Mouse (Mus musculus): ENCODE results near the gene Flrt1. TPM values are rescaled to one million over a fixed set of nuclear protein-coding genes. Genes with fewer than 3 reads are reported as not detected.

The Flrt1 gene
- total RNA-seq, 2 experiments from 2014 or later = 1.8 to 2.1 TPM

DNA sequence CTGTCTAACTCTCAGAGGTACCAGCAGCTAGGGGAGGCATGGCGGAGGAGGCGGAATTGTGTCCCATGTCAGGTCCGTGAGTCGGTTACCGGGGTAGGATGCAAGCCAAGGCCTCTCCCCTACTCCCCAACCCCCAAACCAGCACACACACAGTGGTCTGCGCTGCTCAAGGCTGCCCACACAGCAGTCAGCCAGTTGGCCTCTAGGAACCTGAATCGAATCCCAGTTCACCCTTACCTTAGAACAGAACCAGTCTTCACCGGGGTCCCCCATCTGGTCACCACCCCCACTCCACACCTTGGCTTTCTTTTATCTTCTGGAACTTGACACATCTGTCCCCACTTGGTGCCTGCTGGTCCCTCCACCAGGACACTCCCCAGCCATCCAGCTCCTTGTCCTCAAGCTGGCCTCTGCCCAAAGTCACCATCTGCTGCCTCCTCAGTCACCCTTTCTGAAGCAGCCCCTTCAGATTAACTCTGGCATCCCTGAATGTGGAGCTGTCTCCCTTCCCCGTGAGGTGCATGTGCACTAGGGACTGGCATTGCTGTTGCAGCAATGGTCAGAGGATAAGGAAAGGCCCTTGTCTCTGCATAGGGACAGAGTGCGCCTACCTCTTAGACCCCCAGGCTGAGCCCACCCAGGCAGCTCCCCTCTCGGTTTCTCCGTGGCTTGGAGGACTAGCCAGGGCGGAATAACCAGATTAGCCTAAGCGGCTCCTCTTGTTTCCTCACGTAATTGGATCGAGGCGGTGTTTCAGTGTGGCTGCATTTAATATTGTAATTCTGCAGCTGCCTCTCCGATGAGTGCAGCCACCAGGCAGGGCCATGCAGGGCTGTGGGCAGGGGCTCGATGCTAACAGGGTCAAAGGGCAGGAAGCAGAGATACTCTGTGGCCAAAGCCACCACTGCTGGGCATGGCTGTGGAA is 23.3 kb upstream of the Flrt1 start:
- no peak for DNase-seq

DNA sequence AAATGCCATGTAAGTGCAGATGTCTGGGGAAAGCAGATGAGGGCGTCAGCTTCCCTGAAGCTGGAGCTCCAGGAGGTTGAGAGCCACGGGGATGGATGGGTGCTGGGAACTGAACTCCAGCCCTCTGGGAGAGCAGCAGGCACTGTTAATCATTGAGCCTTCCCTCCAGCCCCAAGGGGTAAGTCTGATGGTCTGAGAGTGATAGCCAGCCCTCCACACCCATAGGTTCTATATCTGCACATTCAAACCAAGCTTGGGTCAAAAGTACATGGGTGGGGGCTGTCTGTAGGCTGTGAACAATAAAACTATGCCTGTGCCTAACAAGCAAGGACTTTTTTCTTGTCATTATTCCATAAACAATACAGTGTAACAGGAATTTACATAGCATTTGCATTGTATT is 21.4 kb upstream of the Flrt1 start:
- DNase-seq = no peak

DNA sequence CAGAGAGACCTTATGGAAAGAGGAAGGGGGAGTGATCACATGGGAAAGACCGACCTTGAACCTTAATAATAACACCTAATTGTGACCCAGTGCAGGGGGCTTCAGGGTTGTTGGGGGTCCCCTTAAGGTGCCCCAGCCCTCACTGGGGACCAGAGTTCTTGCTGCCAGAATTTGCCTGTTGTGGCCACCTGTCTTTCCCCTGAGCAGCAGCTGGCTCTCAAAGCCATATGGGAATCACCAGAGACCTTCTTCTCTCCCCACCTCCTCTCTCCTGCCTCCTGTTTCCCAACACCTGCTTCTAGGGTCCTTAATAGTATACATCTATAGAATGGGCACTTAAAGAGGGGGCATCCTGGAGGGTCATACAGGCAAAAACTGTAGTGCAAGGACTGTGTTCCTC is 20.7 kb upstream of the Flrt1 start:
- DNase-seq = no peak

DNA sequence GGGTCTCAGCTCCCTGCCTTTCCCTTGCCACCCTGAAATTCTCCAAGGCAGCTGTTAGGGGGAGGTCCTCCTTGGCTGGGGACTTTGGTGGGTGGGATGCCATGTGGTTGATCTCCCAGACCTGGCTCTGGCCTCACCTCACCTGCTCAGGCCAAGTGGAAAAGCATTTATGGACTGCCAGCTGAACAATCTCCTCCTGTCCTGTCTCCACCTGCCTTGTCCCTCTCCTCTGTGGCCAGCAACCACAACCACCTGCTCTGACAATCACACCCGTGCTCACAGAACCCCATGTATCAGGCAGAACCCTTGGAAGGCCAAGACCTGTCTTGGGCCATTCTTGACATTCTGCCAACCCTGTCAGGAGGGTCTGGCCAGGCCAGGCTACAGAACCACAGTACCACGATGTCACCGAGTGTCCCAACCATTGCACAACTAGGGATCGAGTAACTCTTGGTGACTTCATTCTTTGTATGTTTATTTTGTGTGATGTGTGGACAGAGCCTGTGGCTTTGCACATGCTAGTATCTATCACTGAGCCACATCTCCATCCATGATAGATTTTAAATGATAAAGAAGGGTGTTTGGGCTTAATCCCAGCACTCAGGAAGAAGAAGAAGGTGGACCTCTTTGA is 20.1 kb upstream of the Flrt1 start:
- DNase-seq = no peak

DNA sequence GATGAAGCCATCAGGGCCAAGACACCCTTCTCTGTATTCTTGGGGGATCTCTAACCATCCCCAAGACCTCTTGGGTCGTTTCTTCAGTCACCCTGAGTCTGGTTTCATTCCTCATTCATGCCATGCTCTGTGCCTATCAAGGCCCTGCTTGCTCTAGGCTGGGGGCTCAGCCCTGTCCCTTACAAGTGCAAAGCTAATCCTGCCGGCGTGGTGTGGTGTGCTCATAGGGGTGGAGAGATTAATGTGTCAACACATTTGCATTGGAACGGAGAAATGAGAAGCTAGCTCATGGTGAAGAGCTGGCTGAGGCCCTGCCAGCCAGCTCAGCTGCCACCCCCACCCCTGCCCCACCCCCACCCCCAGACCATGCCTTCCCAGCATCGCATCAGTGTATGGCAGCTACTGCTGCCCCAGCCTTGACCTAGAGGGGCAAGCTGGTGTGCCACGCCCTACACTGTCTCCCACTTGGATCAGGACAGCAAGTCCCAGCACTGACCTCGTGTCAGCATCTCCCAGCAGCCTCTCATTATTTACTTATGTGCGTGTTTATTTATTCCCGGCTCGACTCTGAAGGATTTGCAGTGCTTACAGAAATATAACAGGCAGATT is 17.3 kb upstream of the Flrt1 start:
- DNase-seq = peak; percentile 42

DNA sequence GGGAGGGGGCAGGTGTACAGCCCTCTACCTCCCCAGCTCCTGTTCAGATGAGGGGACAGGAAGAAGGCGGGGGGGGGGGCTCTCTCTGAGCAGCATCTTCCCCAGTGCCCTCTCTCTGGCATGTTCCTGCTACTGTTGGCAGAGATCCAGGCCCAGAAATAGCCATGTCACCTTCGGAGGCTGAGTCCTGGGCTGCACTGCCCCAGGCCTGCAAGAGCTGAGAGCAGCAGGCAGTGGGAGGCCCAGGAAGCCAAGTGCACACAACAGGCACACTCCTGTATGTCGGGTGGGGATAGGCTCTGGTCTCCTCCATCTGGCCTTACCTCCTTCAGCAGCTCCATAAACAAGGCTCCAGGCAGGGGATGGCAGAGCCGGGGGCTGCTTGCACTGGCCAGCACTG is 16.7 kb upstream of the Flrt1 start:
- peak; percentile 83 for DNase-seq

DNA sequence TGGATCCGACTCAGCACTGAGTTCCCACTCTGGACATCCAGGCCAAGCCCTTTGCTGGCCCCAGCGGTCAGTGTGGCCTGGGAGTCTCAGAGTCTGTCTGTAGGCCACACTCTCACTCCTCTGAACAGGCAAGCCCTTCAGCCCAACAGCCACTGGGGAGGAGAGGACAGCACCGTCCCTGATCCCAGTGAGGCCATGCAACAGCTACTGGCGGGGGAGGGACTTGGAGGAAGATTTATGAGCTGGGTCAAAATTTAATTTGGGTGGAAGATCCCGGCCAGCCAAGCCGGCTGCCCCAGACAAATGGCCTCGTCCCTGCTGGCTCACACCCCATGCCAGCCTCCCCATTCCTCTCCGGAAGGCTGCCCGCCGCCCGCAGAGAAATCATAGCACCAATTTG is 15.7 kb upstream of the Flrt1 start:
- no peak for DNase-seq

DNA sequence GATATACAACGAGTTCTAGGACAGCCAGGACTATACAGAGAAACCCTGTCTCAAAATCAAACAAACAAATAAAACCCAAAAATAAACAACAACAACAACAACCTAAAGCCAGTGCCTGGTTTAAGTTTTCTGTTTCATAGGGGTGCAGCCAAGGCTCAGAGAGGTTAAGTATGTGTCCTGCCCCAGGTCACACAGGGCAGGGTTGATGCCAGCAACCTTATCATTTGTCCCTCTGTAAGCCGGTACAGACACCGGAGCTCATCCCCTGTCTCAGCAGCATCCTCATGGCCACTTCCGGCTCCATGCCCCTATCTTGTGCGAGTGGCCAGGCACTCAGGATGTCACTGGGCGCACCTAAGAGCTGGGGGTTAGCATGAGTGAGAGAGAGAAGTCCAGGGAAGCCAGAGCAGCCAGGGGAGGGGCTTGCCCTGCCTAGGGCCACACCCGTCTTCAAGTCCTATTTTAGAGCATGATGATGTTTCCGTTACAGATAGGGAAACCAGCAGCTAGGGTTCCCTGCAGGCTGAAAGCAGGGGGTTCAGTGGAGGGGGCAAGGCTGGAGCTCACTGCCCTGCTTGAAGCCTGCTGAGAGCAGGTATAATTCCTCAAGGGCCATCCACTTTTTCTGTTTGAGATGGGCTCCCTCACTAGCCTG is 12.3 kb upstream of the Flrt1 start:
- DNase-seq = no peak

DNA sequence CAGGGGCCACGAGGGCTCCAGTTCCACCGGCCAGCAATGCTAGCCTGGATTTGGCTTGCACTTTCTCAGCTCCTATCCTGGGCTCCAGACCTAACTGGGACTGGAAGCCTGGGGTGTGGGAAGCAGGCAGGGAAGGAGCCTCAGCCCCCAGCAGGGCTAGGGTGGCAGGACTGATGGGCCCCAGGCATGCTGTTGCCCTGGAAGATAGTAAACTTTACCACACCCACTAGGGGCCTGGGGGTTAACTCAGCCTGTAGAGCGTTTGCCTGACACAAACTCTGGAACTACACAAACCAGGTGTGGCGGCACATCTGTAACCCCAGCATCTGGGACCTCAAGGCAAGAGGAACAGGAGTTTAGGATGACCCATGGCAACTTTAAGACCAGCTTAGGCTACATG is 11.6 kb upstream of the Flrt1 start:
- no peak for DNase-seq

DNA sequence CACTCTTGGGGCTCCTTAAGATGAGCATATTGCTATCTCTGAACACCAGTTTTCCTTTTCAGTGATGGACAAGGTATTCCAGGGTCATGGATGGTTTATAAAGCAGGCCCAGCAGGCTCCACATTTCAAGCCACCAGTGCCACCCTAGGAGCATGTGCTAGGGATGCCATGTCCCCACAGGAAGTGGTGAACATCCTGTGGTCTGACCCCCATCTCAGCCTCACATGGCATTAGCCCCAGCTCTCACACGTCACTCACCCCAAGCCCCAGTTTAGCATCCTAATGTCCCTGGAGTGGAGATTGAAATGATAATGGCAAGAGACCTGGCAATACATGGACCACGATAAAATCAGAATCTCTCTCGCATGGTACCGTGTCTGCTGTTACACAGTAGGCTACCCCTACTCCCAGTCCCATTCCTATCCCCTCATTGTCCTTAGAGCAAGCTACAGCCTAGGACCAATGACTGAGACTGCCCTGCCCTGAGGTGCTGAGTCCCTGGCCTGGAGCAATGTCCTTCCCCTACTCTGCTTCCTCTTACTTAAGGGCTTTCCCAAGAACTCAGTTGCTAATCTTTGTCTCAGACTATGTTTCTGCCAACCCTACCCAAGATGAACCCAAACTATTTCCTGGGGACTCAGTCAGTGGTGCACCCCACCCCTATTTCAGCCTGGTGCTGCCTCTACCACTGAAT is 10.7 kb upstream of the Flrt1 start:
- DNase-seq = no peak

DNA sequence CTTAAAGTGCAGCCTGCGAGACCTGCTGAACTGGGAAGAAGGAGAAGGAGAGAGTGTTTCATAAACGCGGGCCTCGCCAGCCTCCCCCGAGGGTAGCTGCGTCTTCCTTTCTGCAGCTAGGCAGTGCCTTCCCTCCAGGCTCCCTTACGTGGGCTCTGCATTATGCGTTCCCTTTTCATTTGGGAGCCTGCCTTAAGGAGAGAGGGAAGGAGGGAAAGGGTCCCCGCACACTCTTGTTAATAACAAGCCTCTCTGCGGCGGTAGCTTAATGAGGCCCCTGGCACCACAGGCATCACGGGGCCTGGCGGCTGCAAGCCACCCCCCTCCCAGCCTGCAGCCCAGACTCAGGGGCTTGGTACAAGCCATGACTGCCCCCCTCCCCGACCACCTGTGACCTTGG is 8.0 kb upstream of the Flrt1 start:
- no peak for DNase-seq

DNA sequence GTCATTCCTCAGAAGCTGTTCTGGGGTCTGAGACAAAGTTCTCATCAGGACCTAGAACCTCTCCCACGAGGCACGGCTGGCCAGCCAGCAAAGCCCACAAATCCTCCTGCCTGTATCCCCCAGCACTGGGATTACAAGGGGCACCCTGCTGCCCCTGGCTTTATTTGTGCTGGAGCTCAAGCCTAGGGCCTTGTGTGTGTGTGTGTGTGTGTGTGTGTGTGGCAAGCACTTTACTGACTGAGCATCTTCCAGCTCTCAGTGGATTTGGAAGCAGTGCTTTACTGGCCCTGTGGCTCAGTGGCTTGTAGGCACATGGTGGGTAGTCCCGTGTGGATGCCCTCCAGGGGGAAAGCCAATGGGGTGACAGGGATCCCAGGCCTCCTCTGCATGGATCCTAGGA is 7.1 kb upstream of the Flrt1 start:
- DNase-seq = no peak

DNA sequence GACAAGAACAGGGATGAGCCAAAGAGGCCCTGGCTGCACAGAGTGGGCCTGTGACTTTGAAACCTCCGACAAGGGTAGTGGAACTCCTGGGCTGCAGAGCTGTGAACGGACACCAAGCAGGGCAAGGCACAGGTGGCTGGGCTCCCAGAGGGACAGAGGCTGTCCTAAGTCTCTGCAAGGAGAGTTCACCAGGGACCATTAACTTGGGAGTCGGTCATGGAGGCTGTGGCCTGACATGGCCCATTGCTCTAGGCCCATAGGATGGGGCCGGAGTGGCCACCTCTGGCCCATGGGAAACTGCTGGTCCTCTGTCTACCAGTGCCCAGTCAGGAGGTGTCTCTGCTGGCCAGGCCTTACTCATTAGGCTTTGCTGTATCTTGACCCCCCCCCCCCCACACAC is 6.2 kb upstream of the Flrt1 start:
- DNase-seq = no peak

DNA sequence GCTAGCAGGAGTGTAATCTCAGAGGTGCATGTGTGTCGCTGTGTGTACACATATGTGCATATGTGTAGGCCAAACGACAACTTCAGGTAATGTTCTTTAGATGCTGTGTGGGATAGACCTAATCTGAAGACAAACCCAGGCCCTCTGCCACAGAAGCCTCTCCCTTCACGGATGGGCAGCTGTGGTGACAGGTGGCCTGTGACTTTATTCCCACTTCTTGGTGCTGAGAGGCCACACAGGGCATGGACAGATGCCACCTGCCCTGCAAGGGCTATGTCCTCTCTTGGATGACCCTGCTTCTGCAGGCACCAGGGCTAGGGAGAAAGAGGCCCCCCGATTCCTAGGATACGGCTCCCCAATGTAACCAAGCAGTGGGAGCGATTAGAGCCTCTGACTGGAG is 5.8 kb upstream of the Flrt1 start:
- no peak for DNase-seq

DNA sequence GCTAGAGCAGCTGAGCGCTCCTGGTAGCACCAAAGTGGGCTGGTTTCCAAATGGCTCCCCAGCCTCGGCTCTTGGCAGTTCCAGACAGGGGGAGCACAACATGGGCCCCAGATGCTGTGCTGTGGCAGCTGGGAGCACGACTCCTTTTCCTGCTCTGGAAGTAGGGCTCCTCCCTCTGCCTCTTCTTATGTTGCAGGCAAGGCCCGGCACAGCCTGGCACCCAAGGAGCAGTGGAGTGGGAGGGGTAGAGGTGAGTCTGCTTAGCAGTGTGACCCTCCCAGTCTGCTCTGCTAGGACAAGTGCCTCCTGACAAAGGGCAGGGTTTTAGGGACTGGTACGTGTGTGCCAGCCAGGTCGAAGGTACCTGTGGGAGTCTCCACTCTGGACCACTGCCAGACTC is 5.3 kb upstream of the Flrt1 start:
- no peak for DNase-seq

DNA sequence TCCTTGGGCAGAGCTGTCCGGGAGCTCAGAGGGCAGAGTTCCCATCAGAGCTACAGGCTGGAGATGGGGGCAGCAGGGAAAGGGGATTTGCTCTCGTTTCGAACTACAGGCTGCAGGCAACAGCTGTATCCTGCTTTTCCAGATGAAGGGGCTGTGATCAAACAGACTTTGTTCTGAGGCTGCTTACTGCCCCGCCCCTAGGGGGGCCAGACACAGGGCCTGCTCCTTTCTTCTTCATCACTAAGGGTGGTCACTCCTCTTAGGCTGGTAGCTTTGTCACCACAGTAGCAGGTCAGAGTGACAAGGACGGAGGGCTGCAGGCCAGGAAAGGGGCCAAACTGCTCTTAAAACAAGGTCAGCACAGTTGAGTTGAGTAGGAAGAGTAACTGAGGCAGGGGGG is 4.6 kb upstream of the Flrt1 start:
- DNase-seq = no peak

DNA sequence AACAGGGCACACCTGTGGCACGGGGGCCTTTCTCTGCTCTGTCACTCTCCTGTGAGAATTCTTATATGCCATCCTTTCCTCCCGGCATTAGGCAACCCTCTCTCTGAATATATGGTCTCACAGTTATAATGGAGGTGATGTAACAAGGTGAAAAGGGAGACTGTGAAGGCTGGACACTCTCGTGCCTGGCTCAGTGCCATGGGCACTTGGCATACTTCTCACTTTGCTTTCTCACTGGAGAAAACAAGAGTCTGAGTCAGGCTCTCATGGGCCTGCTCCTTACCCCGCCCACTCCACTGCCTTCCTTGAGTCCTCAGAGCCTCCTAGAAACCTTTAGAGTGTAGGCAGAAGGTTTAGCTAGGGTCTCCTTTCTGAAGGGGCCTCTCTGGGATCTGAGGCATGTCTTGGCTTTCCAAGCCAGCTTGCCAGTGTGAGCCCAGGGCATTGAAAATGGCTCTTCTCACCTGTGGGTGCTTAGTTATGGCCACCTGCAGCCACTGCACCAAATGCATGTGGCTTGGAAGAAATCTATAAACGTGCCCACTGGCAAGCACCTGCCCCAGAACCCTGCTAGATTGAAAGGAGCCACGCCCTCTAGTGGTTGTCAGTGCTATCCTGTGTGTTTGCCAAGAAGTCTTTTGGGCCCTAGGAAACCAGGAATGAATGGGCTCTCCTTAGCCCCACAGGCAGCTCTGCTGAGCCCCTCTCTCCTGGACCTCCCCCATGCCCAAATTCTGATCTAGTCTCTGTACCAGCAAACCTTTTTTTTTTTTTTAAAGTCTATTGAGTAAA is 2.8 kb upstream of the Flrt1 start:
- peak; percentile 58 for DNase-seq

DNA sequence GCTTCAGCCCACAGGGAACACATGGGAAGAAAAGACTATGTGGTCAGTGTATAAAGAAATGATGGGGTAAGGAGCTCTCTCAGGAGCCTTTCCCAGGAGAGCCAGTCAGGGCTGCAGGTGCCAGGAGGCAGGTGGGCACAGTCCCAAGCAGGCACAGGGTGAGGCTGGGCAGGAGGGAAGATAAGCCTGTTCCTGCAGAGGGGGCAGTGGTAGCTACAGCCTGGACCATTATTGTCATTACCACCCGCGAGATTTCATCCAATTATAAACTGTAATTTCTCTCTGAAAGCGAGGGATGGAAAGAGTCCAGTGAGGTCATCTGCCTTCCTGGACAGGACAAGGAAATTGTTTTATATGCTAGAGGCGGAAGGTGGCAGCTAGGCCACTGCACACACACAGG is 1.6 kb upstream of the Flrt1 start:
- DNase-seq = no peak

DNA sequence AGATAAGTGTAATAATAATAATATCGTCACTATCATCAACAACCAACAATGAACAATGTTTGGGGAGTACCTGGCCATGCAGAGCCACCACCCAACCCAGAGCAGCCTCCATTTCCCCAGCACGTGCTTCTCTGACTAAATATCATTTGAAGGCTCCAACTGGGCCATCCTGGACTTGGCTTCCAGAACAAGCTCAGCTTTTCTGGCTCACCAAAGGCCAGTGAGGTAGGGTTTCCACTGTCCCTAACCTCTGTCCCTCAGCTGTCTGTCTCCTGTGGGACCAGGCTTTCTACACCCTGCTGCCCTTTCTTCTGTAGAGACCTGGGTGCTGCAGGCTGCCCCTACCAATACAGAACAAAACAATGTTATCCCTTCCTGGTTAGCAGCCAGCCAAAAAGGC is 1.0 kb upstream of the Flrt1 start:
- DNase-seq = no peak

DNA sequence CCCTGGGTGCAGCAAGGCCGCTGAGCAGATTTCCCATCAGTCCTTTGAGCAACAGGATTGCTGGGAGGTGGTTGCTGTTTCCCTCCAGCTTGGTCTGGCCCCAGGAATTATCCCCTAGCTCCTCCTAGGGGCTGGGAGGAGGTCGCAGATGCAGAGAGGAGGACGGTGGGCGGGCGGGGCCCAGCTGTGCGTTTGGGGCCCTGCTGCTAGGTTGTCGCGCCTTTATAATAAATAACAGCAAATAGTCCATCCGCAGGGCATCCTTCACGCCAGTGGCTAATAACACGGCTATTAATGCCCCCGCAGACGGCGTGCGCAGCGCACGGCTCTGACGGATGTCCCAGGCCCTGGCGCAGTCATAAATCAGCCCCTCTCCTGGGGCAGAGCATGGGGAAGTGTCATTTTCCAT is 1.5 kb downstream of the Flrt1 start:
- peak; percentile 62 for DNase-seq

DNA sequence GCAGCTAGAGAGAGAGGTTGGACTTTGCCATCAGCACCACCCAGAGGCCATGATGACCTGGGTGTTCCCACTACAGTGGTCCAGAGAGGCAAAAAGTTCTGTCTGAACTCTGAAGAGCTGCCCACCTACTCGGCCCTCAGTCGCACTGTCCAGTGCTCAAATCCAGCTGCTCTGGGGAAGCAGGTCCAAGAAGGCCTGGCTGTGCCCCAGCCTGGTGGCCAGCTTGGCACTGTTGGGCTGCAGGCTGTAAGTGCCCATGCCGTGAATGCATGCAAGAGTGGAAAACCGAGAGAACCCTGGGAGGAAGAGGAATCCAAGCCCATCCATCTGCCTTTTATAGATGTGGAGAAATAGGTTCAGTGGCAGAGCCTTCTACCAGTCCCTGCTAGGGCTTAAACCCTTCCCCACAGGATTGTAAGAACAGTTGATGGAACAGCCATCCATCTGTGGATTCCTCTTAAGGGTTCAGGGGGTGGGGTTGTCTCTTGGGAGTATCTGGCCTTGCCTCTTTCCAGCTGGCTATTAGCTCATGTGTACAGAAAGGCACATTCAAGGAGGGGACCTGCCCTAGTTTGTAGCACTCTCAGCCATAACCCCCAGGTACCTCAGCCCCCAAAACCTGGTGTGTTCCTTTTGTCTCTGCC is 2.1 kb downstream of the Flrt1 start:
- DNase-seq = peak; percentile 53
